25 mouse cellular contexts compared by ENCODE assay signal in genomic region chr1:51553738-51554137, GRCm38 (mm10).
DNase-seq lines count a peak whose midpoint lies in the region; ATAC-seq and TF ChIP-seq lines count a peak whose summit lies in the region.
"Had no signal": no experiment of that assay in that cellular context is flagged by ENCODE, and none has a peak within 500 bp of the region (broad histone marks: within the 10 kb centered on the region; RNA-seq: fewer than 3 reads in every experiment).

No protein-coding gene starts in this region.

- no peak for TF ChIP-seq CTCF in G1E (IDR thresholded peaks at IDR 0.05; ENCODE audit: low read depth, low read length)
- TF ChIP-seq CTCF in cerebellum, adult 2 months (IDR thresholded peaks at IDR 0.05; ENCODE audit: borderline replicate concordance, insufficient read depth, low read depth, low read length) = no peak

- WGBS in liver, embryonic 13.5 days (ENCODE audit: insufficient replicate concordance) = 30% methylated on average over 6 of the region's 6 CpGs
- 79% methylated on average over 6 of the region's 6 CpGs for WGBS in cerebellum, adult 2 months

- no peak overlapping the region for H3K4me3 ChIP-seq in G1E (ENCODE audit: low read depth, low read length)
- no peak overlapping the region for H3K4me3 ChIP-seq in liver, embryonic 13.5 days (replicated peaks)
- no peak overlapping the region for H3K4me3 ChIP-seq in cerebellum, adult 2 months (replicated peaks; ENCODE audit: insufficient read depth, low read depth, low read length)
- H3K4me3 ChIP-seq: heart, embryonic 13.5 days; hindbrain, embryonic 10.5 days; hindbrain, embryonic 15.5 days; limb, embryonic 10.5 days; limb, embryonic 15.5 days had no signal

- H3K4me2 ChIP-seq in liver, embryonic 13.5 days = no peak overlapping the region
- H3K4me2 ChIP-seq: heart, embryonic 13.5 days; hindbrain, embryonic 15.5 days; limb, embryonic 15.5 days had no signal

- H3K27me3 ChIP-seq in G1E (ENCODE audit: insufficient read depth, low read length) = no peaks in the 10 kb centered on the region
- no peaks in the 10 kb centered on the region for H3K27me3 ChIP-seq in liver, embryonic 13.5 days
- no peaks in the 10 kb centered on the region for H3K27me3 ChIP-seq in cerebellum, adult 2 months (ENCODE audit: control insufficient read depth, insufficient read depth, low read length)
- H3K27me3 ChIP-seq: heart, embryonic 13.5 days; hindbrain, embryonic 15.5 days; limb, embryonic 15.5 days had no signal

- H3K9me3 ChIP-seq in G1E (replicated peaks) = no peaks in the 10 kb centered on the region
- no peaks in the 10 kb centered on the region for H3K9me3 ChIP-seq in liver, embryonic 13.5 days (replicated peaks)
- H3K9me3 ChIP-seq: hindbrain, embryonic 10.5 days; hindbrain, embryonic 15.5 days; limb, embryonic 10.5 days; limb, embryonic 15.5 days had no signal

- no peaks in the 10 kb centered on the region for H3K36me3 ChIP-seq in G1E (replicated peaks)
- H3K36me3 ChIP-seq in liver, embryonic 13.5 days = no peaks in the 10 kb centered on the region
- H3K36me3 ChIP-seq: heart, embryonic 13.5 days; hindbrain, embryonic 10.5 days; hindbrain, embryonic 15.5 days; limb, embryonic 10.5 days; limb, embryonic 15.5 days had no signal

- no peak for TF ChIP-seq POLR2A in cerebellum, adult 2 months (IDR thresholded peaks at IDR 0.05; ENCODE audit: borderline replicate concordance, insufficient read depth, low read length)

- DNase-seq in 416B (ENCODE audit: low read depth) (peak; percentile 81), G1E (ENCODE audit: low spot score) (no peak)
- no peak for DNase-seq in liver, embryonic 13.5 days
- no peak for DNase-seq in adrenal gland, adult (ENCODE audit: inconsistent age in 2 of 2, low spot score in 1 of 2)
- no peak for DNase-seq in cerebellum, adult 2 months
- no peak for DNase-seq in ovary, postnatal 36 days (ENCODE audit: low spot score)
- DNase-seq: adrenal gland, postnatal 36 days; cerebellum, adult 18-20 months; cerebellum, postnatal 14 days; heart, postnatal 10 days; kidney, adult 18-20 months; layer of hippocampus, postnatal 36 days; lung, postnatal 36 days; midbrain, embryonic 14.5 days; right cerebral cortex, postnatal 25 days; spleen, adult 18-20 months; thymus, postnatal 25 days had no signal

- peaks cover 8% of the 10 kb centered on the region for H3K4me1 ChIP-seq in G1E (ENCODE audit: insufficient read depth, low read depth, low read length)
- peaks cover 9% of the 10 kb centered on the region for H3K4me1 ChIP-seq in liver, embryonic 13.5 days (replicated peaks)
- no peaks in the 10 kb centered on the region for H3K4me1 ChIP-seq in cerebellum, adult 2 months (ENCODE audit: control insufficient read depth, insufficient read depth, low read length)
- H3K4me1 ChIP-seq: heart, embryonic 13.5 days; hindbrain, embryonic 10.5 days; hindbrain, embryonic 15.5 days; limb, embryonic 15.5 days had no signal

- H3K9ac ChIP-seq in liver, embryonic 13.5 days = no peak overlapping the region
- H3K9ac ChIP-seq: heart, embryonic 13.5 days; hindbrain, embryonic 15.5 days; limb, embryonic 15.5 days had no signal

- H3K27ac ChIP-seq in liver, embryonic 13.5 days = no peak overlapping the region
- no peak overlapping the region for H3K27ac ChIP-seq in cerebellum, adult 2 months (ENCODE audit: insufficient read depth, low read length)
- H3K27ac ChIP-seq: heart, embryonic 13.5 days; hindbrain, embryonic 10.5 days; hindbrain, embryonic 15.5 days; kidney, postnatal 0 days; limb, embryonic 10.5 days; limb, embryonic 15.5 days had no signal

- peak; percentile 98 for ATAC-seq in G1E (ENCODE audit: extremely low read depth, insufficient number of reproducible peaks, low FRiP score, poor library complexity, severe bottlenecking)
- 0 out of 2 replicates have a peak, but pooled peaks have one; percentile 57 for ATAC-seq in liver, embryonic 13.5 days (ENCODE audit: low read depth)
- peak; percentile 92 for ATAC-seq in megakaryocyte, adult 5-6 weeks (ENCODE audit: poor library complexity, severe bottlenecking)
- ATAC-seq: forebrain, embryonic 14.5 days had no signal
